Mouse (Mus musculus): ENCODE results near the gene Tulp3. TPM values are rescaled to one million over a fixed set of nuclear protein-coding genes. Genes with fewer than 3 reads are reported as not detected.
"Not testable (repeated sequence)": the region's sequence is repeated elsewhere in the genome, so short reads cannot be mapped to it uniquely, and the experiment has no call there.

Tulp3 gene
- total RNA-seq (2021) = 1 to 10 TPM; 8.7 to 8.9 TPM

DNA sequence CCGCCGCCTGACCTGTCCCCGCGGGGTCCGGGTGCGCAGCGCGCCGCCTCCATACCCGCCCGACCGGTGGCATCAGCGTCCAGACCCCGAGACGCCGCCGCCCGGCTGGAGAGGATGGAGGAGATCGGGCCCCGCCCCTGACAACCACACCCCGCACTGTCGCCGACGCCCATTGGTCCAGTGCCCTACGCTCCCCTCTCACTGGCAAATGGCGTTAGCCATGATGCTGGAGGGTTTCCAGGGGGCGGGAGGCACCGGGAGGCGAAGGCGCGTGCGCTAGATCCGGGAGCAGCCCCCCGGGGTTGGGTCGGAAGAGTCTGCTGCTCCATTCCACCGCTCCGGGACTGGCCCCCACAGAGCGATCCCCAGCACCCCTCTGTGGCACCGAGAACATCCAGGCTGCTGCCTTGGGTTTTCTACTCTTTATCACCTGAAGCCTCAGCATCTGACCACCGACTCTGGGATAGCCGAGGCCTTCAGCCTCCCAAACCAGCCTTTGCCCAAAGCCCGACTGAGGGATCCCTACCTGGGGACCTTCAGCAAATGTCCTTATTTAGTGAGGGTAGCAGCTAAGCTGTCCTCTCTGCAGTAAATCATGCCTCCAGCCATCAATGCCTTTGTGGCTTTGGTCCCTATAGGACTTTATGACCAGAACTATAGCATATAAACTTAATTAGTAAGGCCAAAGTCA lies at the start of gene Tulp3:
Gene Tulp3 (minus strand): TSS at position 126 of the 691 bp plus-strand sequence.
- intact Hi-C loops (cut with DNase I) = no loop called here
- DNase-seq = peak; percentile 97 to 98

- DNase-seq = peak; percentile 15 to 26
- intact Hi-C loops (cut with DNase I) = no loop called here
These were observed 49.1 kb upstream of the Tulp3 start for GRCm38 (mm10) chr6:128404708-128405107.

DNA sequence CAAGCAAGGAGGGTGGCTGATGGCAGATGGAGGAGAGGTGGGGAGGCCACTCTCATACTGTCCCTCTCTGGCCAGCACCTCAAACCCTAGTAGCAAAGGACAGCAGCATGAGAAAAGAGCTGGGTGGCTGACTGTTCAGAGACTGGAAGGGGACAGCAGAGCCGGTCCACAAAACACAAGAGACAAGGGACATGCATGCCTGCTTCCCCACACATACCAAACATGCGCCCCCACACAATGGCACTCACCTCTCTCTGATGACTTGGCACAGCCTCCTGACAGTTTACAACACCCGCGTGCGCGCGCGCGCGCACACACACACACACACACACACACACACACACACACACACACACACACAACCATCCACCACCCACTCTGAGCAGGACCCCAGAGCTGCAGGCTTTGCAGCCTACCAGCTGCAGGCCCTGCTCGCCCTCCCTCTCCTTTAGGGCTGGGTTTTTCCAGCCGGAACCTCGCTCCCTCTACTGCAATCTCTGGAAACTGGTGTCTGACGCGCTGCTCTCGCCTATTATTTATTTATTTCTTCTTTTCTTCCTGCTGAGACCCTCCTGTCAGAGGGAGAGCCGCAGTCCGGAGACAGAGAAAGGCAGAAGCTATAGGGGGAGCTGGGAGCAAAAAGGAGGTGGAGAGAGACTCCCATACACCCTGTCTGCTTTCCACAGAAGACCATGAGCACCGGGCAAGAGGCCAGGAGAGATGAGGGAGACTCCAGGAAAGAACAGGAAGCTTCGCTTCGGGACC lies 44.0 kb upstream of the Tulp3 start:
- intact Hi-C loops (cut with DNase I) = no loop called here
- peak; percentile 37 to 49 for DNase-seq

DNA sequence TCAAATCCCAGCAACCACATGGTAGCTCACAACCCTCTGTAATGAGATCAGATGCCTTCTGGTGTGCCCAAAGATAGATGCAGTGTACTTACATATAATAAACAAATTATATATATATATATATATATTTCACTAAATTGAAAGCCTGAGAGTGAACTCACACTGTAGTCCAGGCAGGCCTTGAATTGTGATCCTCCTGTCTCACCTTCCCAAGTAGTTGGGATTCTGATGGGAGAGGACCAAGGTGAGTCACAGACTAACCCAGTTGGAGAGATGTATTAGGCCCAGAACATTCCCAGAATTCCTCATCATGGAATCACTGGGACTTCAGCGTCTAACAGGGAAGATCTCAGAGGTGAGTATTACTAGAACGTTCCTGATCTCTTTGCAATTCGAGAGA lies 43.3 kb upstream of the Tulp3 start, which contains the start of gene Nrip2:
Gene Nrip2 (plus strand): TSS at position 301 of the 400 bp plus-strand sequence.
- intact Hi-C loops (cut with DNase I) = no loop called here
- no peak for DNase-seq

- intact Hi-C loops (cut with DNase I) = no loop called here
- DNase-seq = no peak
These were observed 42.1 kb upstream of the Tulp3 start for GRCm38 (mm10) chr6:128397574-128398261.

GRCm38 (mm10) chr6:128390683-128391082 lies 35.0 kb upstream of the Tulp3 start:
- no peak for DNase-seq
- intact Hi-C loops (cut with DNase I) = no loop called here

GRCm38 (mm10) chr6:128389185-128389584 lies 33.5 kb upstream of the Tulp3 start:
- intact Hi-C loops (cut with DNase I) = no loop called here
- DNase-seq = no peak

DNA sequence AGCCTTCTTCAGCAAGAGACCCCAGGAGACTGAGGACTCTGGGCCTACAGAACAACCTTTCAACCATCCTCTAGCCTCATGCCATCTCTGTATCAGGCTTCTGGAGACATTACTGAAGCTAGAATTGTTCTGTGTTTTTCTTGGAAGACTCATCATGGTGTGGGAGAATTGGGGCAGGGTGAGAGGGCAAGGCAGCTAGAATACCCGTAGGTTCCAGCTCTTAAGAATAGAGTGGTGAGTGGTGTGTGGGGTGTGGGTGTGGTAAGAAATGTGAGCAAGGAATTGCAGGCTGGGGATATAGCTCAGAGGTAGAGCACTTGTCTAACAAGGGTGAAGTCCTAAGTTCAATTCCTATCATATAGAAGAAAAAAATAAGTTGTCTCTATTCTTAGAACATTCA lies 29.4 kb upstream of the Tulp3 start:
- intact Hi-C loops (cut with DNase I) = no loop called here
- no peak for DNase-seq

- intact Hi-C loops (cut with DNase I) = no loop called here
- no peak for DNase-seq
These were observed 28.1 kb upstream of the Tulp3 start for GRCm38 (mm10) chr6:128383752-128384151.

DNA sequence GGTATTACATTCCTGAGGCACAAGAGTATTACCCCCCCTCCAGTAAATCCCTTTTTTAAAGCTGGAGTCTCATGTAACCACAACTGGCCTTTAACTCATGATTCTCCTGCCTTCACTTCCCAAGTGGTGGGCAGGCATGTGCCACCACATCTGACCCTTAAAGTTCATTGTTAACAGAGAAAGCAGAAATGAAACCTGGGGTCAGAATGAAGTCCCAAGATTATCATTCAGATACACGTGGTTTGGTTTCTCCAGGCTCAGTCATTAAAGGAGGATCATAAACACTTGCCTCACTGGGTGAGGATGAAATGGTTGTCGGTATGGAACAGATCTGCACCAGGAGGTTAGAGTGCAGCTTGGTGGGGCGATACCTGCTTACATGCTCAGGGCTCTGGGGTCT lies 25.6 kb upstream of the Tulp3 start:
- intact Hi-C loops (cut with DNase I) = no loop called here
- no peak for DNase-seq

DNA sequence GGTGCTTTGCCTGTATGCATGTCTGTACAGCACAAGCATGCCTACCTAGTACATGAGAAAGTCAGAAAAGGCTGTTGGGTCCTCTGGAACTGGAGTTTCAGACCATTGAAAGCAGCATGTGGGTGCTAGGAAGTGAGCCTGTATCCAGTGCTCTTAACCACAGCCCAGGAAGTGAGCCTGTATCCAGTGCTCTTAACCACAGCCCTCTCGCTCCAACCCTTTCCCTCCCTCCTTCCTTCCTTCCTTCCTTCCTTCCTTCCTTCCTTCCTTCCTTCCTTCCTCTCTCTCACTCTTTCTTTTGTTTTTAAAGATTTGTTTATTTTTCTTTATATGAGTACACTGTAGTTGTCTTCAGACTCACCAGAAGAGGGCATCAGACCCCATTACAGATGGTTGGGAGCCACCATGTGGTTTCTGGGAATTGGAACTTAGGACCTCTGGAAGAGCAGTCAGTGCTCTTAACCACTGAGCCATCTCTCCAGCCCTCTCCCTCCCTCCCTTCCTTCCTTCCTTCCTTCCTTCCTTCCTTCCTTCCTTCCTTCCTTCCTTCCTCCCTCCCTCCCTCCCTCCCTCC lies 25.0 kb upstream of the Tulp3 start:
- intact Hi-C loops (cut with DNase I) = not testable (repeated sequence)

DNA sequence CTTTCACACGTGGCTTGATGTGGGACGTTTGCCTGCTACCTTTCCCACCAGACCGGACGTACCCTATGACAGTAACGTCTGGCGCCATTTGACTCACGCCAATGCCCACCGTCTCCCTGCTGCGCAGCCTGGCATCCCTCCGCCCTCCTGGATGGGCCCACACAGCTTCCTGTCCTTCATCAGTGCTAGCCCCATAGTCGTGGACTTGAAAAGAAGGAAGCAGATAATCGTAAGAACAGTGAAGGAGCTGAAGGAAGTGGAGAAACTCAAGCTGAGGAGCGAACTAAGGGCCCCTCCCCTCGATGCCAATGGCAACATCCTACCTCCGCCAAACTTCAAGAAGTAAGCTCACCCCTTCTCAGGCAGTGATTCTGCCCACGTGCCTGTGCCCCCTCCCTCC lies 24.0 kb upstream of the Tulp3 start:
- DNase-seq = no peak
- intact Hi-C loops (cut with DNase I) = no loop called here

More for the DNA sequence above, 25.0 kb upstream of the Tulp3 start:
- DNase-seq = not testable (repeated sequence)

DNA sequence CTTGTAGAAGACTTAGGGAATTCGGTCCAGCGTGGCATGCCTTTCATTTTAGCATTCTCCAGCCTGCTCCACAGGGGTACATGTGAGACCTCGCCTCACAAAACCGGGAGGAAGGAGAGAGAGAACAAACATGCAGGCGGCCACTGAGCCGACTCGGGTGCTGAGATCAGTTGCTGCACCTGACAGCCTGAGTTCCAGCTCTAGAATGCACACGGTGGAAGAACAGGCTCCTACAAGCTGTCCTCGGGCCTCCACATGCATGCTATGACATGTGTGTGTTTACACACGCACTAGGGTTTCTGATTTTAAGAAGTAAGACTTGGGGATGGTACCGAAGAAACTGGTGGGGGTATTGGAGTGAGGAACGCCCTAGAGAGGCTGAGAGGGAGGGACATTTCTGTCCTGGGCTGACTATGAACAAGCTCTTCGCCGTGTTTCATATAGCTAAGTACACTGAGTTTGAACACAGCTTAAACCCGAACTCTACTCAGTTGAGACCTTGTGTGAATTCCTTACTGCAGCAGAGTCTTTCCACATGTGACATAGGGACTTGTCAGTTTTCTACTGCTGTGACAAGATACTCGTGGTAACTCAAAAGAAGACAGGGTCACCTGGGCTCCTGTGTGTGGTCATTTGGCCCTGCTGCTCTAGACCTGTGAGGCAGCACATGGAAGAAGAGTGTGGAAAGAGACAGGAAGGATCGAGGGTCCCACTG lies 20.9 kb upstream of the Tulp3 start:
- intact Hi-C loops (cut with DNase I) = no loop called here
- no peak for DNase-seq

DNA sequence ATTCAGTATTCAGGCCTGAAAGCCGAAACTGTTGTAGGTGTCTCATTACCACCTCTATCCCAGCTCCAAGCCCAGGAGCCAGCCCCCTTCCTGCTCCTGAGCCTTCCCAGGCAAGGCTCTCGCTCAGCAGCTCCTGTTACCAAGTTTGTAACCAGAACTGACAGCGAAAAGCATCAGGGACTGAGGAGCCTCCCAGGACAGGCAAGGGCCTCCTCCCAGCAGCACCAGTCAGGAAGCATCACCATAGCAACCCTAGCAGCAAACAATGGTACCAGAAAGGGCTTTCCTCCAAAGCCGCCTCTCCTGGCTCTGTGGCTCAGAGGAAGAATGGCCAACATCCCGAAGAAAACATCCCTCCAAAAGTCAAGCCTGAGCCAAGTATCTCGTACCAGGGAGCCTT lies 19.5 kb upstream of the Tulp3 start, which contains the start of the genes Tex52 and Gm44596:
Gene Tex52 (plus strand): TSS at position 265 of the 400 bp plus-strand sequence.
Gene Gm44596 (plus strand): TSS at position 312 of the 400 bp plus-strand sequence.
- DNase-seq = peak; percentile 50 to 54
- intact Hi-C loops (cut with DNase I) = no loop called here

GRCm38 (mm10) chr6:128370040-128370439 lies 14.4 kb upstream of the Tulp3 start:
- no peak for DNase-seq
- intact Hi-C loops (cut with DNase I) = no loop called here

GRCm38 (mm10) chr6:128366466-128366865 lies 10.8 kb upstream of the Tulp3 start:
- intact Hi-C loops (cut with DNase I) = no loop called here
- no peak for DNase-seq

- DNase-seq = no peak
- intact Hi-C loops (cut with DNase I) = no loop called here
These were observed 9.1 kb upstream of the Tulp3 start for GRCm38 (mm10) chr6:128364721-128365120.

- intact Hi-C loops (cut with DNase I) = no loop called here
- peak in 1 of 2 experiments; percentile 15 for DNase-seq
These were observed 7.6 kb upstream of the Tulp3 start for GRCm38 (mm10) chr6:128363007-128363825.

- peak; percentile 90 to 91 for DNase-seq
- intact Hi-C loops (cut with DNase I) = no loop called here
These were observed 6.8 kb upstream of the Tulp3 start, which contains the start of the genes Rhno1 and Foxm1 for GRCm38 (mm10) chr6:128362381-128363006. TSS of gene Rhno1 (minus strand) at chr6:128362911. TSS of gene Foxm1 (plus strand) at chr6:128362967.
